Mouse (Mus musculus): ENCODE measurements around the gene Egf. TPM values are rescaled to one million over a fixed set of nuclear protein-coding genes. Genes with fewer than 3 reads are reported as not detected.
A peak's percentile ranks its signal among the peaks of the same experiment; 100 is the strongest.

The Egf gene
- total RNA-seq, 2 experiments from 2014 or later, result 1.2 to 1.8 TPM

GRCm38 (mm10) chr3:129724505-129724904, 30.6 kb downstream of the Egf start:
- ATAC-seq (replicated peaks; ENCODE audit: poor library complexity), result 0 out of 2 replicates have a peak, but pooled peaks have one; percentile 6

DNA sequence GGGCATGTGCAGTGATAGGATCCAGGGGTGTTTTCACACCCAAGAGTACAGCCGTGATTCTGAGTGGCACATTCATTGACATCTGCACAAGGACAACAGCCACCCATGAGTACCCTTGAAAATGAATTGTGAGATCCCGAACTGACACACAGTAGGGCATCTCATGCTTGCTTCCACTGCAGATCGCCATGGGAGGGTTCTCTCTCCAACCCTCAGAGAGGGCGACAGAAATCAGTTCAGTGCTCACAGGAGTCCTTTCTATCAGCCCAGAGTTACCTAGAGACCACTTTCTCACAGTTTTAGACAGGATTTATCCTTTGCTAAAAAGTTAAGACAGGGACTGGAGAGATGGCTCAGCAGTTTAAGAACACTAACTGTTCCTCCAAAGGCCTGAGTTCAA, 31.8 kb downstream of the Egf start:
- ATAC-seq (replicated peaks; ENCODE audit: poor library complexity), result no peak

DNA sequence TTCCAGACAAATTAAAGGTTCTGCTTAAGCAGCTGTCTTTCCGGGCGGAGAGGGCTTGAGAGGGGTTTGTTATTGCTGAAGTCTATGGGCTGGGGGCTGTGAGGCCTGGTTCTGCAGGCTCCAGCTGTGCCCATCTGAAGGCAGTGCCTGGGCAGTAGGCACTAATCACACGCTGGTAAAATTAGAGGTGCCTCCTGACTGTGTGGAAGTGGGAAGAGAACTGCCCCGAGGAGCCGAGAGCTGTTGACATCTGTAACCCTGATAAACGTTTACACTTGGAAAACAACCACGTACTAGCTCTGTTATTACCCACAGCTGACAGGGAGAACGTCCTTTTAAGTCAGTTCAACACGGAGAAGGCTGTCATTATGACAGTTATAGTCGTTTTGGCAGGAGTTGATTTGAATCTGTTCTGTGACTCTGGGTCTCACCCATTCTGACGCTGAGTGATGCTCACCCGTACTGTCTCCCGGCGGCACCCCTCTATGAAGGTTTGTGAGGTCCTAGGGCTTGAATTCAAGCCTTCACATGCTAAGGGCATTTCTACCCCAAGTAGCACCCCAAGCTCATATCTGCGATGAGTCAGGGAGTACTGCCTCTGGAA, 40.5 kb downstream of the Egf start:
- ATAC-seq (replicated peaks; ENCODE audit: poor library complexity), result no peak

- peak; percentile 96 for ATAC-seq (replicated peaks; ENCODE audit: poor library complexity)
Observed at GRCm38 (mm10) chr3:129708157-129708556, 47.0 kb downstream of the Egf start.

DNA sequence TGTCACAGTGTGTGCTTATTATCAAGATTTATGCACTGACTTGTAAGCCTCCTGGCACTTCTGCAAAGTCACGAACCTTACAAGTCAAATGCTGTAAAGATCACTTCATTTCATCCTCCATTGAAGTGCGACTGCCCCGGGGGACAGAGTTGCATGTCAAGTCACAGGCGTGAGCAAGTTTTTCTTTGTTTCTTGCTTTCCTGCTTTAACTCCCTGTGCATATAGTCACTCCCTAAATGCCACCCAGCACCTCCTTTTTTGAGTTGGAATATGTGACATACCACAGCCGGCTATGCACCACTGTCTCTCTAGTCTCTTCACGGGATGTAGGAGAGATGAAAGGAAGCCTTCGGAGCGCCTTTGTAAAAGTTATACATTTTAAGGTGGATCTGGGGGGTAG, 56.2 kb downstream of the Egf start:
- no peak for ATAC-seq (replicated peaks; ENCODE audit: poor library complexity)

DNA sequence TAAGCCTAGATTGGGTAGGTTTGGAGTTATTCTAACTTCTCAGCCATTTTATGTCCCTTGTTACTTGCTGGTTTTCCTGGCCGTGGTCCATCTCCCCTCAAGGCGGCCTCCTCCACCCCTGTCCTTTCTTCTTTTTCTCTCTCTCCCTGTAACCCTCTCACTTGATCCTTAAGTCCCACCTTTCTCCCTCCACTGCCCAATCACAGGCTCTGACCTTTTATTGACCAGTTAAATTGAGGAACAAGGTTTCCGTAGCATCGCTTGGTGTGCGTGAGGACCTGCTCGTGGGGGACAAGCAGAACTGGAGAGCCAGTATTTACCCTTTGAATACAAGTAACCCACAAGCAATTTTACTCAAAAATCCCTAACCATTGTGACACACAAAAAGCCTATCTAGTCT, 56.8 kb downstream of the Egf start:
- no peak for ATAC-seq (replicated peaks; ENCODE audit: poor library complexity)

DNA sequence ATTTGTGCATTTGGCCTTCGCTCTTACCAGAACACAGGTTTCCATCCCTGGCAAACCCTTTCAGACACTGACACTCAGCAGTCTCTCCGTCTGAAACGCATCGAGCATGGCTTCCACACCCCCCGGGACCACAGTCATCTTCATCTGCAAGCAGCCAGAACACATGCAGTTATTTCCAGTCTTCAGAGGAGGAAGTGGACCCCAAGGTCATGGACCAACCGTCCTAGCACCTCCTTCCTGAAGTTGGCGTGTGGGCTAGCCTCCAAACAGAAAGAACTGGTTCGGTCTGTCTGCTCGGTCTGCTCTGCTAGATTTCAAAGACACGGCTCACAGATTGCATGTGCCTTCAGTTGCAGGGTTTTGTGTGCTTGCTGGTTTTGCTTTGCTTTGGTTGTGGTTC, 57.4 kb downstream of the Egf start:
- ATAC-seq (replicated peaks; ENCODE audit: poor library complexity), result peak; percentile 44; the same call in 1 of the 2 replicates

DNA sequence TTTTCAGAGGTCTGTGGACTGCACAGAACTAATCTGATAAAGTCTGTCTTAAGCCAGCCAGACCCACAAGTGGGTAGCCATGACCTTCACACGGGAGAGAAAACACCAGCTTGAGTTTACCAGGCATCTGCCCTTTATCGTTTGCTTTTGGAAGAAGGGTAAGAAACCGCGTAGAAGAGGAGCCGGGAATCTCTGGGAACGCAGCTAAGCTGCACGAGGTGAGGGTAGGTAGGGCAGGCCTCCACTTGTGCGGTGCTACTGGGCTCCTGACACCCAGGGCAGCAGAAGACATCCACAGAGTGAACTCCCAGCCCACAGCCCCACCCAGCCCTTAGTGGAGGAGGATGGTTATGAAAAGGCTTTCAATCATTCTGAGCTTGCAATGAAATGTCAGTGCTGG, 59.2 kb downstream of the Egf start:
- ATAC-seq (replicated peaks; ENCODE audit: poor library complexity), result no peak

- no peak for ATAC-seq (replicated peaks; ENCODE audit: poor library complexity)
Observed at GRCm38 (mm10) chr3:129693581-129693980, 61.5 kb downstream of the Egf start.

GRCm38 (mm10) chr3:129692816-129693215, 62.3 kb downstream of the Egf start:
- no peak for ATAC-seq (replicated peaks; ENCODE audit: poor library complexity)

DNA sequence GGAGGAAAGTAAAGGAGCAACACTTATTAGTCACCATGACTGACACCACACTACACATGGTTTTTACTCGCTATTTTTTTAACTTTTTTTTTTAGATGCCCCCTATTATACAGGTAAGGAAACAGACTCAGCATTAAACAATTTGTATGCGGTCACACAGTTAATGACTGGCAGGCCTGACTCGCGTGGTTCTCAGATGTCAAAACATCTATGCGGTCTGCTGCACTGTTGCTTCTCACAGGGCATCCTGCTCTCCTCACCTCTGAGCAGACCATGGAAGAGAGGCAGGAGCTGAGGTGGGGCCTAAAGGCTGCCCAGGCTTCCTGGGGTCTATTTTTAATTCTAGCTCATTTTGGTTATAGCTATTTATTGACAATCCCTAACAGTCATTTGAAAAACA, 67.7 kb downstream of the Egf start:
- no peak for ATAC-seq (replicated peaks; ENCODE audit: poor library complexity)

- ATAC-seq (replicated peaks; ENCODE audit: poor library complexity), result peak; percentile 90
Observed at GRCm38 (mm10) chr3:129686698-129687333, 68.3 kb downstream of the Egf start.

GRCm38 (mm10) chr3:129686196-129686595, 68.9 kb downstream of the Egf start:
- no peak for ATAC-seq (replicated peaks; ENCODE audit: poor library complexity)

DNA sequence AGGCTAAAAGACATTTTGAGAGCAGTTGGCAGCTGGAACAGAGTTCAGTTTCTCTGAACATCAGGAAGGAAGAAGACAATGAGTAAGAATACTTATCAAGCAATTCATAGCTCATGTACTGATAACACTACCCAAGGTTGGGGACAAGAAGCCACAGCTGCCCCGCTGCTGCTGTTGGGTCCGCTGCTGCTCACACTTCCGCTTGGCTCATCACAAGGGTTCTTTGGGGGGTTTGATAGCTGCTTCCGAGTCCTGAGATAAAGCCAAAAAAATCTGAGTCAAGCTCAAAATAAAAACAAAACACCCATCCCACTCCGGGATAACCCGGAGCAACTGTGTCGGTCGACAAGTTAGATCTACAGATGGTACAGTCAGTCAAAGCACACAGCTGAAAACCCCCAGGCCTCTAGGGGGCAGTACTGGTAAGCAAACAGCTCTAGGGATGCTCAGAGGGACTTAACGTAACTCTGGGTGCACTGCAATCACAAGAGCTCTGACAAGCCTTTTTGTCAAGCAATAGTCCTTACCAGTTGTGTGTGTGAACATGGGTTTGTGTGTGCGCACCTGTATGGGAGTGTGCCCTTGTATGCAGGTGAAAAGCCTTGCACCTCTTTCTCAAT, 71.9 kb downstream of the Egf start:
- peak; percentile 64 for ATAC-seq (replicated peaks; ENCODE audit: poor library complexity)

DNA sequence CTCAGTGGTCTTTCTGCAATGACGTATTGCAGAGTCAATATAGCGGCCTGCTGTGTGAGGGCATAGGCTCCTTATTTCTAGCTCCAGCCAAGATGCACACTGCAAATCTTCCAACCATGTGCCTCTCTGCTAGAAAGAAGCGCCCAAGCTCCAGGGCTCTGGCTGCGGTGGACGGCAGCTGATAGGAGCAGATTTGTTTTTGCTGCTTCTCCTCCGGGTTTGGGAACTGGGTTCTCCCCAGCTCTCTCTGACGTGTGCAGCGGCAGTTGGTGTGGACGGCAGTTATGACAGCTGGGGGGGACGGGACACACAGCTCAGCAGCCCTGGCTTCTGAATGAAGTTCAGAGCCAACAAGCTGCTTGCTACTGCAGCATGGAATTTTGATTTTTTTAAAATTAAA, 72.7 kb downstream of the Egf start:
- no peak for ATAC-seq (replicated peaks; ENCODE audit: poor library complexity)

DNA sequence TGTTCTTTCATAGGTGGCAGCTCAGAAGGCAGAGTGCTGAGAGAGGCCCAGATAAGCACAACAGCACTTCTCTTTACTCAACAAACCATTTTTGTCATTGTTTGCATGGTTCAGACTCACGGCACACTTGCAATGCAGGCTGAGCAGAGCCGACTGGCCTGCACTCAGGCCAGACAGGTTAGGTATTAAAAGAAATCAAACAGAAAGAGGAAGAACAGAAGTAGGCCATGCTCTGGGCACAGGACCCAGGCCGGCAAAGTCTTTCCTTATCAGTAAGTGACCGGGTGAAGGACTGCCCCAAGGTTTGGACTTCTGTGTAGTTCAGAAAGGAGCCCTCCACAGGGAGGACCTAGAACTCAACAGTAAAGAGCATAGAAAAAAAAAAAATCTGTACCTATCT, 73.3 kb downstream of the Egf start:
- no peak for ATAC-seq (replicated peaks; ENCODE audit: poor library complexity)

DNA sequence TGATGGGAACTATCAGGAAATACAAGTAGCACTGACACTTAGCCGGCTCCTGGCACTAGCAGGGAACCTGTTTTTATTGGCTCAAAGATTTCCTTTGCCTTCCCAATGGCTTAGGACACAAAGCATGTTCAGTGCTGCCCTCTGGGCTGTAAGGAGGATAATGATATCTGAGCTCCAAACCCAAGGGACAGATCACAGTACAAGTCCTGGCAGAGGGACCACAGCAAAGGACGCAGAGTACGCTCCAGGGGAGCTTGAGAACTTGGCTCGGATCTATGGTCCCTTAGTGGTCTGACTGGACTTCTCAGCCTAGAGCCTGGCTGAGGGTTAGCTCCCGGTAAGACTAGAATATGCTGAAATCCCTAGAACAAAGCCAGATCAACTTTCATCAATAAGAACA, 74.9 kb downstream of the Egf start:
- no peak for ATAC-seq (replicated peaks; ENCODE audit: poor library complexity)

GRCm38 (mm10) chr3:129675923-129676322, 79.2 kb downstream of the Egf start:
- no peak for ATAC-seq (replicated peaks; ENCODE audit: poor library complexity)

DNA sequence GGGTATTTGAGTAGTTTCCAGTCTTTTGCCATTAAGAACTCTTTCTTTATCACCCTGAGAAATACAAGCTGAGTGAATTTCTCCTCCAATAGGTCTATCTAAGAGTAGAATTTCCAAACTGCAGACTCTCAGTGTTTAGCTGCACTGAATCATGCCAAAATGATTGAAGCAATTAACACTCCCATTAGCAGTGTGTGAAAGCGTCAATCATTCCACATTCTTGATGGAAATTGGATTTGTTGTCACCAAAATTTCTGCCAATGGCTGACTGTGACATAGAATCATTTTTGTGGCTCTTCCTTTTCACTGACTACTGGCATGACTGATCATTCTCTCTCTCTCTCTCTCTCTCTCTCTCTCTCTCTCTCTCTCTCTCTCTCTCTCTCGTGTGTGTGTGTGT, 91.2 kb downstream of the Egf start:
- ATAC-seq (replicated peaks; ENCODE audit: poor library complexity), result no peak

DNA sequence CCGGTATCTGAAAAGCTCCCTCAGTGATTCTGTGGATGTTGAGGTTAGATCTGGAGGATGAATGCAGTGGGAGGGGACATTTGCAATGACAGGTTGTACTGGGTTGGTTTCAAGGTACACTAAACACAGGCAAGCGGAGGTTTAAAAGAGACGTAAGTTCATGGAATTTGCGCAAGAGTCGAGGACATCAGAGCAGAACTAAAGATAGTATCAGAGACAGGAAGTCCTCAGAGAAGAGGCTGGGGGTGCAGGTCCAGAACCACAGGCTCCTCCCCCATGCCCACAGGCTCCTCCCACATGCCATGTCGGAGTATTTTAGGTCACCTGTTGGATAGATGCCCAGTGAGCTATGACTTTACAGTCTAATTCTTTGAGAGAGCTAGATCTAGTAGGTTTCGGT, 96.3 kb downstream of the Egf start:
- peak; percentile 92 for ATAC-seq (replicated peaks; ENCODE audit: poor library complexity)

- ATAC-seq (replicated peaks; ENCODE audit: poor library complexity), result peak; percentile 60; the same call in 1 of the 2 replicates
Observed at GRCm38 (mm10) chr3:129657775-129658174, 97.3 kb downstream of the Egf start.

DNA sequence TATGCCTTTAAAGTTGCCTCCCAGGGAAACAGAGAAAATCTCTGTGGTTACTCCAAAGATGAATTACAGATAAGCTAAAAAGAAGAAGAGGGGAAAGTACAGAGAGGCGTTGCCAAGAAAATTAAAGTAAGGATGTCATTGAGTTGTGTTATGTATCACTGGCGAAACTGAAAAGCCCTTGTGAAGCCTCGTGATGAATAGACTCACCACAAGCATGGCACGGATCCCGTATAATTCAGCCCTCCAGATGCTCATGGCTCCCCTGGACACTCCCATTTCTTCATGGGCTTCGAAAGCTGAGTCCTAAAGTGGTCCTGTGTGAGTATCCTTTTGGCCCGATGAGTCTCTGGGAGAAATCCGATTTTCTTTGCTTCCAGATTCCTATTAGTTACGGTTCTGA, 97.9 kb downstream of the Egf start:
- no peak for ATAC-seq (replicated peaks; ENCODE audit: poor library complexity)

- no peak for ATAC-seq (replicated peaks; ENCODE audit: poor library complexity)
Observed at GRCm38 (mm10) chr3:129656540-129656939, 98.6 kb downstream of the Egf start.

Data from megakaryocyte progenitor cell, adult 5-6 weeks (primary cell).